Mouse (Mus musculus) G1E (cell line): ENCODE results near the gene Slc25a25.

Source experiments
- CTCF ChIP-seq: IDR thresholded peaks from 2 replicates; pipeline ENCODE4 v1.5.1; 2012; ENCODE audit warnings: low read depth, low read length, inconsistent platforms, mixed read lengths
- POLR2AphosphoS5 ChIP-seq: IDR thresholded peaks from 2 replicates; pipeline ENCODE4 v1.6.1; 2012; ENCODE audit warnings: low read depth, low read length, inconsistent platforms; ENCODE audit not compliant: insufficient replicate concordance
- TAL1 ChIP-seq: conservative IDR thresholded peaks from 2 replicates; pipeline ENCODE4 v1.6.1; 2012; ENCODE audit warnings: low read depth, low read length, inconsistent platforms, mixed read lengths

- TF ChIP-seq CTCF, result no peak
- no peak for TF ChIP-seq TAL1
- TF ChIP-seq POLR2AphosphoS5, result no peak
Measured at GRCm38 (mm10) chr2:32464212-32464891, 13.1 kb upstream of the Slc25a25 start.
